Mouse (Mus musculus): Measurements from ENCODE around the gene AI597479. TPM values are rescaled to one million over a fixed set of nuclear protein-coding genes. Genes with fewer than 3 reads are reported as not detected.

Gene AI597479
- total and polyA plus RNA-seq, 3 experiments, result 15.3 to 20.1 TPM; not detected in 1

DNA sequence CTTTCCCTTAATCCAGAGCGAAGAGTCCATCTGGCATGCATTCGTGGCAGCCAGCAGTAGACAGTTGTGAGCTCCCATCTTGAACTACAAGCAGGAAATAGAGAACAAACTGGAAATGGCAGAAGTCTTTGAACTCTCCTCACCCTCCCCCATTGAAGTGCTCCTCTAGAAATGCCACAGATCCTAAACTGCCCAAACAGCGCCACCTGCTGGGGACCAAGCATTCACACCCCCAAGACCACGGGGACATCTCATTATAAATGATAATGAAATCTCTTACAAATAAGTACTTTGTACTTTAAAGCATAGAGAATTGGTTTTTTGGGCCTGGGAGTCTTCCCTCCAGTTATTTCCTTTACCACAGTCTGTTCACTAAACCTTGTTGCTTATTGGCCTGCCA is 12.0 kb downstream of the AI597479 start:
- H3K27me3 ChIP-seq (ENCODE audit: control insufficient read depth in 1 of 2, insufficient read depth in 2 of 2, low read length in 2 of 2), result no peaks in the 10 kb centered on the region
- H3K79me2 ChIP-seq (ENCODE audit: control insufficient read depth, insufficient read depth, low read length, poor library complexity), result no peaks in the 10 kb centered on the region
- H3K9me3 ChIP-seq (replicated peaks; ENCODE audit: insufficient read depth, low read length), result no peaks in the 10 kb centered on the region
- H3K27ac ChIP-seq (ENCODE audit: control insufficient read depth, low read depth, low read length), result no peak overlapping the region
- peaks cover 0 to 3% of the 10 kb centered on the region in 2 experiments; a peak in 2 of 4 replicates for H3K4me1 ChIP-seq (ENCODE audit: control insufficient read depth in 1 of 2, insufficient read depth in 2 of 2, low read length in 2 of 2)
- TF ChIP-seq ETS1 (IDR thresholded peaks at IDR 0.05; ENCODE audit: low read depth, low read length), result no peak
- no peak for TF ChIP-seq ZMIZ1 (IDR thresholded peaks at IDR 0.05; ENCODE audit: low read depth, low read length)
- TF ChIP-seq MAX (IDR thresholded peaks at IDR 0.05; ENCODE audit: low read length), result no peak
- TF ChIP-seq CTCF (IDR thresholded peaks at IDR 0.05 in 2 of 3, conservative IDR thresholded peaks at IDR 0.05 in 1 of 3; ENCODE audit: control insufficient read depth in 1 of 3, insufficient read depth in 1 of 3, low read depth in 2 of 3, low read length in 3 of 3, poor library complexity in 1 of 3, severe bottlenecking in 1 of 3), result peak; percentile 71 to 86 (median 80)
- TF ChIP-seq UBTF (IDR thresholded peaks at IDR 0.05; ENCODE audit: borderline replicate concordance, insufficient read depth, low read depth, low read length), result no peak
- TF ChIP-seq POLR2A (IDR thresholded peaks at IDR 0.05; ENCODE audit: control insufficient read depth in 1 of 2, insufficient read depth in 1 of 2, low read depth in 1 of 2, low read length in 2 of 2, poor library complexity in 1 of 2), result no peak
- peak; percentile 58 for TF ChIP-seq RAD21 (IDR thresholded peaks at IDR 0.05; ENCODE audit: low read depth, low read length)
- no peak for TF ChIP-seq NELFE (IDR thresholded peaks at IDR 0.05; ENCODE audit: low read depth, low read length)
- no peak for TF ChIP-seq HCFC1 (IDR thresholded peaks at IDR 0.05; ENCODE audit: low read depth, low read length)
- TF ChIP-seq SMC3 (IDR thresholded peaks at IDR 0.05; ENCODE audit: low read depth, low read length), result peak; percentile 69
- no peak for TF ChIP-seq POLR2AphosphoS2 (IDR thresholded peaks at IDR 0.05; ENCODE audit: low read length)
- no peak for TF ChIP-seq ZNF384 (IDR thresholded peaks at IDR 0.05; ENCODE audit: low read depth, low read length)
- H3K36me3 ChIP-seq (ENCODE audit: control insufficient read depth in 1 of 2, insufficient read depth in 2 of 2, low read length in 2 of 2), result peaks cover 5 to 17% of the 10 kb centered on the region in 2 experiments; a peak in 3 of 4 replicates
- peak; percentile 80 for DNase-seq (ENCODE audit: low read depth, low spot score)
- no peak overlapping the region for H3K9ac ChIP-seq (ENCODE audit: control insufficient read depth, low read depth, low read length, poor library complexity, severe bottlenecking)
- H3K4me3 ChIP-seq (ENCODE audit: control insufficient read depth in 1 of 2, insufficient read depth in 1 of 2, low read depth in 2 of 2, low read length in 2 of 2), result no peak overlapping the region

GRCm38 (mm10) chr1:43112882-43113281 is 14.4 kb downstream of the AI597479 start:
- H3K27ac ChIP-seq (ENCODE audit: control insufficient read depth, low read depth, low read length), result no peak overlapping the region
- no peak overlapping the region for H3K4me3 ChIP-seq (ENCODE audit: control insufficient read depth in 1 of 2, insufficient read depth in 1 of 2, low read depth in 2 of 2, low read length in 2 of 2)
- no peaks in the 10 kb centered on the region for H3K27me3 ChIP-seq (ENCODE audit: control insufficient read depth in 1 of 2, insufficient read depth in 2 of 2, low read length in 2 of 2)
- peaks cover 5 to 22% of the 10 kb centered on the region in 2 experiments; a peak in 3 of 4 replicates for H3K36me3 ChIP-seq (ENCODE audit: control insufficient read depth in 1 of 2, insufficient read depth in 2 of 2, low read length in 2 of 2)
- no peaks in the 10 kb centered on the region for H3K79me2 ChIP-seq (ENCODE audit: control insufficient read depth, insufficient read depth, low read length, poor library complexity)
- DNase-seq (ENCODE audit: low read depth, low spot score), result peak; percentile 71
- no peaks in the 10 kb centered on the region for H3K9me3 ChIP-seq (replicated peaks; ENCODE audit: insufficient read depth, low read length)
- H3K4me1 ChIP-seq (ENCODE audit: control insufficient read depth in 1 of 2, insufficient read depth in 2 of 2, low read length in 2 of 2), result peaks cover 0 to 3% of the 10 kb centered on the region in 2 experiments; a peak in 2 of 4 replicates
- H3K9ac ChIP-seq (ENCODE audit: control insufficient read depth, low read depth, low read length, poor library complexity, severe bottlenecking), result no peak overlapping the region
- TF ChIP-seq RAD21 (IDR thresholded peaks at IDR 0.05; ENCODE audit: low read depth, low read length) (peak; percentile 39), E2F4 (IDR thresholded peaks at IDR 0.05; ENCODE audit: borderline replicate concordance, low read depth, low read length) (no peak), CTCF (IDR thresholded peaks at IDR 0.05 in 2 of 3, conservative IDR thresholded peaks at IDR 0.05 in 1 of 3; ENCODE audit: control insufficient read depth in 1 of 3, insufficient read depth in 1 of 3, low read depth in 2 of 3, low read length in 3 of 3, poor library complexity in 1 of 3, severe bottlenecking in 1 of 3) (peak; percentile 35 to 59 (median 56); a peak in 5 of 6 replicates), SMC3 (IDR thresholded peaks at IDR 0.05; ENCODE audit: low read depth, low read length) (peak; percentile 49)

DNA sequence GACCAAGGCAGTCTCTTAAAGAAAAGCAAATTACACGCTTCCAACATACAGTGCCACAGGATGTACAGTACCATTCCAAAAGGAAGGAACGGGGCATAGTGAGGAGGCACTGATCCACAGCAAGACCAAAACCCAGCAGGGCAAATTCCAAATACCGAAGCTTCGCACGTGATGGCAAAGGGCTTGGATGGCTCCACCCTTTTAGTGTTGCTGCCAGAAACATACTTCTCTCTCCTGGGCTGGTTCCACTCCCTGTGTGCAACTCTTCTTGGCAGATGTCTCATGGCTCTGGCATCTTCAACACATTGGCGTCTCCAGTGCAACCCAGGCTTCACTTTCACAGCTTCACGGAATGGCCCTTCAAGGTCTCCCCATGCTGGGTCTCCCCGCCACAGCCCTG is 18.9 kb downstream of the AI597479 start:
- TF ChIP-seq NRF1 (IDR thresholded peaks at IDR 0.05; ENCODE audit: insufficient read depth, low read depth, low read length, poor library complexity, severe bottlenecking) (no peak), MYC (IDR thresholded peaks at IDR 0.05; ENCODE audit: low read depth, low read length) (no peak), HCFC1 (IDR thresholded peaks at IDR 0.05; ENCODE audit: low read depth, low read length) (no peak), CHD2 (IDR thresholded peaks at IDR 0.05; ENCODE audit: low read length) (no peak)
- Histone ChIP-seq H3K4me3 (ENCODE audit: control insufficient read depth in 1 of 2, insufficient read depth in 1 of 2, low read depth in 2 of 2, low read length in 2 of 2) (no peak overlapping the region), H3K79me2 (ENCODE audit: control insufficient read depth, insufficient read depth, low read length, poor library complexity) (no peaks in the 10 kb centered on the region), H3K9ac (ENCODE audit: control insufficient read depth, low read depth, low read length, poor library complexity, severe bottlenecking) (no peak overlapping the region), H3K27ac (ENCODE audit: control insufficient read depth, low read depth, low read length) (no peak overlapping the region), H3K36me3 (ENCODE audit: control insufficient read depth in 1 of 2, insufficient read depth in 2 of 2, low read length in 2 of 2) (peaks cover 5 to 24% of the 10 kb centered on the region in 2 experiments; a peak in 3 of 4 replicates), H3K27me3 (ENCODE audit: control insufficient read depth in 1 of 2, insufficient read depth in 2 of 2, low read length in 2 of 2) (no peaks in the 10 kb centered on the region), H3K9me3 (replicated peaks; ENCODE audit: insufficient read depth, low read length) (no peaks in the 10 kb centered on the region), H3K4me1 (ENCODE audit: control insufficient read depth in 1 of 2, insufficient read depth in 2 of 2, low read length in 2 of 2) (peaks cover 0 to 3% of the 10 kb centered on the region in 2 experiments; a peak in 2 of 4 replicates)
- no peak for DNase-seq (ENCODE audit: low read depth, low spot score)

Data from MEL (cell line).